ENCODE assay signal across 24 mouse cellular contexts in the genomic region with DNA sequence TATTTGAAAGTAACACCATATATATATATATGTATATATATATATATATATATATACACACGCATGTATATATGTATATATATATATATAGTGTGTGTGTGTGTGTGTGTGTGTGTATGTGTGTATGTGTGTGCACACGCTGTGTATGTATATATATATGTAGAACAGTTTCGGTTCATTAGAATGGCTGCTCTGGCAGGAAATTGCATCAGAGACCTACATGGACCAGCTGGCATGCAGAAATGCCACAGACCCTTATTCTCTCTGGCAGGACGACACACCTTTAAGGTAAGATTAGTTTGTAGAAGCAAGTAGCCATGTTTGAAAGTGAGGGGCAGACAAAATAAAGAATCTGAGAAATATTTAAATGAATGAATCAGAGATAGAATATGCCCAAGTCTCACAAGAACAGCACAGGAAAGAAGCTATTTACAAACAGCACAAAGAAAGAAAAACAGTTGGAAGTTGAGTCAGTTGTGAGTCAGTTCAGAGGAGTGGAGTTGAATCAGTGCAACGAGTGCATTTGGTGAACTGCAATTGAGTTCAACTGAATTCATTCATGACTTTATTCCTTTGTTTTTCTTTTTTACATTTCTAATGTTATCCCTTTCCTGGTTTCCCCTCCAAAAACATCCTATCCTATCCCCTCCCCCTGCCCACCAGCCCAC.
"Had no signal": no experiment of that assay in that cellular context is flagged by ENCODE, and none has a peak within 500 bp of the region (broad histone marks: within the 10 kb centered on the region; RNA-seq: fewer than 3 reads in every experiment).

No protein-coding gene starts in this region.

- H3K4me2 ChIP-seq: heart, embryonic 11.5 days; heart, embryonic 13.5 days; heart, embryonic 15.5 days; hindbrain, embryonic 13.5 days; hindbrain, embryonic 15.5 days; limb, embryonic 13.5 days; limb, embryonic 15.5 days; liver, embryonic 12.5 days had no signal

- ATAC-seq: hindbrain, postnatal 0 days; intestine, embryonic 16.5 days; liver, embryonic 12.5 days had no signal

- H3K9ac ChIP-seq: heart, embryonic 13.5 days; heart, embryonic 15.5 days; hindbrain, embryonic 13.5 days; hindbrain, embryonic 15.5 days; limb, embryonic 13.5 days; limb, embryonic 15.5 days; liver, embryonic 12.5 days had no signal

- H3K9me3 ChIP-seq: heart, embryonic 13.5 days; heart, embryonic 15.5 days; hindbrain, embryonic 13.5 days; hindbrain, embryonic 15.5 days; limb, embryonic 13.5 days; limb, embryonic 15.5 days; liver, embryonic 12.5 days had no signal

- H3K4me3 ChIP-seq: heart, adult 2 months; heart, embryonic 13.5 days; heart, embryonic 15.5 days; hindbrain, embryonic 13.5 days; hindbrain, embryonic 15.5 days; limb, embryonic 13.5 days; limb, embryonic 15.5 days; liver, embryonic 12.5 days had no signal

- DNase-seq: gastrocnemius, postnatal 14 days; gastrocnemius, postnatal 36 days; heart, adult 11 months; heart, adult 2 months; heart, postnatal 14 days; heart, postnatal 36 days; kidney, adult 11 months; kidney, adult 2 months; kidney, postnatal 14 days; kidney, postnatal 36 days; layer of hippocampus, adult 9-11 months; layer of hippocampus, postnatal 36 days; left cerebral cortex, postnatal 4 days had no signal

- H3K36me3 ChIP-seq: heart, embryonic 13.5 days; heart, embryonic 15.5 days; hindbrain, embryonic 13.5 days; hindbrain, embryonic 15.5 days; limb, embryonic 13.5 days; limb, embryonic 15.5 days; liver, embryonic 12.5 days had no signal

- H3K27ac ChIP-seq: heart, adult 2 months; heart, embryonic 13.5 days; heart, embryonic 15.5 days; hindbrain, embryonic 13.5 days; hindbrain, embryonic 15.5 days; hindbrain, postnatal 0 days; kidney, postnatal 0 days; limb, embryonic 13.5 days; limb, embryonic 15.5 days; liver, embryonic 12.5 days had no signal

- H3K4me1 ChIP-seq: heart, embryonic 13.5 days; heart, embryonic 15.5 days; hindbrain, embryonic 13.5 days; hindbrain, embryonic 15.5 days; limb, embryonic 15.5 days; liver, embryonic 12.5 days had no signal

- H3K27me3 ChIP-seq: heart, embryonic 13.5 days; heart, embryonic 15.5 days; hindbrain, embryonic 13.5 days; hindbrain, embryonic 15.5 days; limb, embryonic 13.5 days; limb, embryonic 15.5 days; liver, embryonic 12.5 days had no signal
